Mouse (Mus musculus): ENCODE data around the gene Smyd4.

Gene Smyd4

DNA sequence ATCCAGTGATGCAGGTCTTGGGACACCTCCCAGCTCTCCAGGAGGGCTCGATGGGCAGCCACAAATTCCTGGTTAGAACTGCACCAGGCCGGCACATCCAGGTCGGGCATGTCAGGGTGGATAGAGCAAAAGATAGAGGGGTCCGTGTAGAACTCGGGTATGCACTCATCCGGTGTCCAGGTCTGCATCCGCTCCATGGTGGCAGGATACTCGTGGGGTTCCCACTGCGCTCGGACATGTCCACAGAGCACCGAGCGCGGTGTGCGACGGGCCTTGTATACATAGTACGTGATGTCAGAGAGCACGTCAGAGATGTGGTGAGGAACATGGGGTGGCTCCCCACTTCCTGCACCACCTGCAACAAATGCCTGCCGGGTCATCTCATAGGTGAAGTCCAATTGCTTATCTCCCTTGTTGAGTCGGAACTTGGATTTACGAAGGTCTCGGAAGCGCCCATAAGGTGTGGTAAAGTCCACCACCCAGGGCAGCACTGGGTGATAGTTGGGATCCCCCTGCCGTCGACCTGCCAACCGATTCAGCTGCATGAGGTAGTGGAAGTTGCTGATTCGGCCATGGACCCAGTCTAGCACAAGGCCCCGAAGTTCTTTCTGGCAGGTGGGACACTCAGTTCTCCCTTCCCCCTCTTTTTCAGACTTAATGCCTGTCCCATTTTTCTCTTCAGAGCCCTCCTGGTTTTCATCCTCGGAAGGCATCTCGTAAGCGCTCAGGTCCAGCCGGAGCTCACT is 104.8 kb downstream of the Smyd4 start:
- no peak for DNase-seq (ENCODE audit: low spot score in 2 of 2)

DNA sequence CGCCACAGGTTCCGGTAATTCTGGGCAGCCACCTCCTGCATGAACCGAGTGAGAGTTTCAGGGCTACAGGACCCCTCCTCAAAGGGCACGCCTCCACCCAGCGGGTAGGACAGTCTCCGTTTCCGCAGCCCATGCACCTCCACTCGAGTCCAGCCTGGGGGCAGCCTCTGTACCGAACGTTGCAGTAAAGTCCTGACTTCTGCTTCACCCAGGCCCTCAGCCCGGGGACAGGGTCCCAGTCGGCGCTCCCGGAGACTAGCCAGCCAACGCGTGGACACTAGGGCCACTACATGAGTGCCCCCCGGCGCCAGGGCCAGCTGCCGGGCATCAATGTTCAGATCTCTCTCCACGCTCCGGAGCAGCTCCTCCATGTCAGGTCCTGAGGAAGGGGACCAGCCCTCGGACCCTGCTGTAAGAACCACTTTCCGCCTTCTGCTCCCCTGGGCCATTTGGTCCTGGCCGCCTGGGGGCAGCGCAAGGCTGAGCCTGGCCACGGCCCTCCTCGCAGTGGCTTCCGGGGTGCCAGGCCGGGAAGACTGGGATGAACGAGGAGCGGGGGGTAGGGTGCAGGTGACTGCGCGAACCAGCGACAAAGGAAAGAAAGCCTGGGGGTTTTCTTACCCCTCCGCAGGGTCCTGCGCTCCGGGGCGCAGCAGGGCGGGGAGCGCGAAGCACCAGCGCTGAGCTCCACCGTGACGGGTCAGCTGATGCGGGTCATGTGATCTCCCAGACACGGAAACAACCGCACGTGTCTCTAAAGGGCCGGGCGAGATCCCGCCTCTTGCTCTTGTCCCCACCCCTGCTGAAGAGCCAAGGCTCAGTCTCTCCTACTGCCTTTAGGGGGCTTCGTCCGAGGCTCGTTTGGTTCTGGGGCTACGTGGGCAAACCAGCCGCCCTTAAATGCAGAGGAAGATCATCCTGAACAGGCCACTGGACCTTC is 106.0 kb downstream of the Smyd4 start, which contains the start of gene Wdr81:
TSS of gene Wdr81 (minus strand) at position 727 of the 940 bp plus-strand sequence.
- peak; percentile 85 to 91 for DNase-seq (ENCODE audit: low spot score in 2 of 2)

Data from spleen, postnatal 4 days (tissue).